Mouse (Mus musculus) layer of hippocampus, postnatal 36 days (tissue): ENCODE measurements around the gene Tmem216. TPM values are rescaled to one million over a fixed set of nuclear protein-coding genes. Genes with fewer than 3 reads are reported as not detected.

Experiments used
- total RNA-seq, 2 experiments: library from RNA; stranded (reverse); gene quantifications; 2 replicates each; pipeline ENCODE4 v1.2.3; 2021

The Tmem216 gene
- total RNA-seq, 2 experiments from 2014 or later: 10.5 to 12.6 TPM

Other genes with a start within 250 kb of the Tmem216 start
- gene Syt7, start 167.1 kb downstream of the Tmem216 start, total RNA-seq: 100 to 1,000 TPM; 301 to 303 TPM
- gene Lrrc10b, start 98.8 kb downstream of the Tmem216 start, total RNA-seq: 10 to 100 TPM; 78.7 to 89.3 TPM
- gene Ppp1r32, start 73.3 kb downstream of the Tmem216 start, total RNA-seq: 1 to 10 TPM; 1.5 to 1.8 TPM
- 10 to 100 TPM; 75.7 to 81.6 TPM for gene Cpsf7, start 31.0 kb downstream of the Tmem216 start, total RNA-seq
- gene Sdhaf2, start 30.1 kb downstream of the Tmem216 start, total RNA-seq: 10 to 100 TPM; 57.9 to 59.2 TPM
- gene Cyb561a3, start 20.9 kb upstream of the Tmem216 start, total RNA-seq: 10 to 100 TPM; 10.3 TPM
- gene Tmem138, start 21.1 kb upstream of the Tmem216 start, total RNA-seq: 10 to 100 TPM; 14.0 to 14.1 TPM
- gene Ddb1, start 49.1 kb upstream of the Tmem216 start, total RNA-seq: 100 to 1,000 TPM; 200 to 203 TPM
- gene Tkfc, start 49.4 kb upstream of the Tmem216 start, total RNA-seq: 10 to 100 TPM; 18.7 to 20.1 TPM
- under 1 TPM; 0.30 to 0.32 TPM for gene Vwce, start 78.0 kb upstream of the Tmem216 start, total RNA-seq
- not detected for gene Pga5, start 121.8 kb upstream of the Tmem216 start, total RNA-seq
- gene Vps37c, start 132.5 kb upstream of the Tmem216 start, total RNA-seq: 10 to 100 TPM; 24.2 to 26.7 TPM
- gene Cd5, start 182.8 kb upstream of the Tmem216 start, total RNA-seq: not detected